Mouse (Mus musculus): ENCODE data around the gene Ampd1. TPM values are rescaled to one million over a fixed set of nuclear protein-coding genes. Genes with fewer than 3 reads are reported as not detected.

The Ampd1 gene
- polyA plus RNA-seq, 1 experiment from 2014 or later: not detected

- H3K27ac ChIP-seq (ENCODE audit: low read length): no peak overlapping the region
- no peak overlapping the region for H3K4me3 ChIP-seq (ENCODE audit: low read depth, low read length)
- H3K4me1 ChIP-seq (ENCODE audit: control insufficient read depth, insufficient read depth, low read length): peaks cover 5% of the 10 kb centered on the region; the same call in 1 of the 2 replicates
- 78% methylated on average over 23 of the region's 23 CpGs for WGBS
- H3K36me3 ChIP-seq (ENCODE audit: control insufficient read depth, insufficient read depth, low read length): no peaks in the 10 kb centered on the region
- no peaks in the 10 kb centered on the region for H3K9me3 ChIP-seq (ENCODE audit: control insufficient read depth, low read depth, low read length)
- H3K4me2 ChIP-seq (replicated peaks; ENCODE audit: low read depth, low read length): no peak overlapping the region
- ATAC-seq (ENCODE audit: insufficient number of reproducible peaks, insufficient read depth, low FRiP score, low read depth): no peak
- H3K9ac ChIP-seq (replicated peaks; ENCODE audit: low read depth, low read length): no peak overlapping the region
- no peaks in the 10 kb centered on the region for H3K27me3 ChIP-seq (ENCODE audit: control insufficient read depth, insufficient read depth, low read length)
Measured at GRCm38 (mm10) chr3:103098662-103099061, 24.8 kb downstream of the Ampd1 start.

- Histone ChIP-seq H3K4me1 (ENCODE audit: control insufficient read depth, insufficient read depth, low read length) (peaks cover 5% of the 10 kb centered on the region; the same call in 1 of the 2 replicates), H3K9ac (replicated peaks; ENCODE audit: low read depth, low read length) (no peak overlapping the region), H3K27me3 (ENCODE audit: control insufficient read depth, insufficient read depth, low read length) (no peaks in the 10 kb centered on the region), H3K27ac (ENCODE audit: low read length) (no peak overlapping the region), H3K4me2 (replicated peaks; ENCODE audit: low read depth, low read length) (no peak overlapping the region), H3K36me3 (ENCODE audit: control insufficient read depth, insufficient read depth, low read length) (no peaks in the 10 kb centered on the region), H3K9me3 (ENCODE audit: control insufficient read depth, low read depth, low read length) (no peaks in the 10 kb centered on the region), H3K4me3 (ENCODE audit: low read depth, low read length) (no peak overlapping the region)
- ATAC-seq (ENCODE audit: insufficient number of reproducible peaks, insufficient read depth, low FRiP score, low read depth): no peak
- 85% methylated on average over 6 of the region's 6 CpGs for WGBS
Measured at GRCm38 (mm10) chr3:103099667-103100066, 25.9 kb downstream of the Ampd1 start.

- Histone ChIP-seq H3K27me3 (ENCODE audit: control insufficient read depth, insufficient read depth, low read length) (no peaks in the 10 kb centered on the region), H3K9ac (replicated peaks; ENCODE audit: low read depth, low read length) (no peak overlapping the region), H3K27ac (ENCODE audit: low read length) (no peak overlapping the region), H3K4me1 (ENCODE audit: control insufficient read depth, insufficient read depth, low read length) (peaks cover 5% of the 10 kb centered on the region; the same call in 1 of the 2 replicates), H3K4me3 (ENCODE audit: low read depth, low read length) (no peak overlapping the region), H3K9me3 (ENCODE audit: control insufficient read depth, low read depth, low read length) (no peaks in the 10 kb centered on the region), H3K4me2 (replicated peaks; ENCODE audit: low read depth, low read length) (no peak overlapping the region), H3K36me3 (ENCODE audit: control insufficient read depth, insufficient read depth, low read length) (no peaks in the 10 kb centered on the region)
- ATAC-seq (ENCODE audit: insufficient number of reproducible peaks, insufficient read depth, low FRiP score, low read depth): no peak
- WGBS: 69% methylated on average over 2 of the region's 2 CpGs
Measured at GRCm38 (mm10) chr3:103100735-103101134, 26.9 kb downstream of the Ampd1 start.

GRCm38 (mm10) chr3:103101194-103101593, 27.4 kb downstream of the Ampd1 start:
- no peaks in the 10 kb centered on the region for H3K9me3 ChIP-seq (ENCODE audit: control insufficient read depth, low read depth, low read length)
- 56% methylated on average over 5 of the region's 5 CpGs for WGBS
- ATAC-seq (ENCODE audit: insufficient number of reproducible peaks, insufficient read depth, low FRiP score, low read depth): no peak

GRCm38 (mm10) chr3:103101909-103102308, 28.1 kb downstream of the Ampd1 start:
- WGBS: 3% methylated on average over 14 of the region's 14 CpGs
- Histone ChIP-seq H3K9ac (replicated peaks; ENCODE audit: low read depth, low read length) (peak overlapping the region; percentile 26; the same call in 1 of the 2 replicates), H3K9me3 (ENCODE audit: control insufficient read depth, low read depth, low read length) (no peaks in the 10 kb centered on the region), H3K36me3 (ENCODE audit: control insufficient read depth, insufficient read depth, low read length) (no peaks in the 10 kb centered on the region), H3K27me3 (ENCODE audit: control insufficient read depth, insufficient read depth, low read length) (no peaks in the 10 kb centered on the region), H3K27ac (ENCODE audit: low read length) (no peak overlapping the region), H3K4me3 (ENCODE audit: low read depth, low read length) (peak overlapping the region; percentile 43), H3K4me2 (replicated peaks; ENCODE audit: low read depth, low read length) (peak overlapping the region; percentile 92), H3K4me1 (ENCODE audit: control insufficient read depth, insufficient read depth, low read length) (peaks cover 5% of the 10 kb centered on the region; the same call in 1 of the 2 replicates)
- peak; percentile 12; the same call in 1 of the 2 replicates for ATAC-seq (ENCODE audit: insufficient number of reproducible peaks, insufficient read depth, low FRiP score, low read depth)

More at GRCm38 (mm10) chr3:103101194-103101593, 27.4 kb downstream of the Ampd1 start:
- no peaks in the 10 kb centered on the region for H3K36me3 ChIP-seq (ENCODE audit: control insufficient read depth, insufficient read depth, low read length)
- no peak overlapping the region for H3K4me3 ChIP-seq (ENCODE audit: low read depth, low read length)
- H3K27ac ChIP-seq (ENCODE audit: low read length): no peak overlapping the region
- peaks cover 5% of the 10 kb centered on the region; the same call in 1 of the 2 replicates for H3K4me1 ChIP-seq (ENCODE audit: control insufficient read depth, insufficient read depth, low read length)
- no peak overlapping the region for H3K9ac ChIP-seq (replicated peaks; ENCODE audit: low read depth, low read length)
- no peak overlapping the region for H3K4me2 ChIP-seq (replicated peaks; ENCODE audit: low read depth, low read length)
- no peaks in the 10 kb centered on the region for H3K27me3 ChIP-seq (ENCODE audit: control insufficient read depth, insufficient read depth, low read length)

- H3K36me3 ChIP-seq (ENCODE audit: control insufficient read depth, insufficient read depth, low read length): no peaks in the 10 kb centered on the region
- WGBS: 1% methylated on average over 72 of the region's 72 CpGs
Measured at GRCm38 (mm10) chr3:103102454-103103390, 28.9 kb downstream of the Ampd1 start, which contains the start of gene Dennd2c. Gene Dennd2c, plus strand, starts transcription at chr3:103102604.

GRCm38 (mm10) chr3:103107565-103108240, 33.9 kb downstream of the Ampd1 start:
- Histone ChIP-seq H3K9me3 (ENCODE audit: control insufficient read depth, low read depth, low read length) (no peaks in the 10 kb centered on the region), H3K27me3 (ENCODE audit: control insufficient read depth, insufficient read depth, low read length) (no peaks in the 10 kb centered on the region), H3K4me3 (ENCODE audit: low read depth, low read length) (no peak overlapping the region), H3K4me2 (replicated peaks; ENCODE audit: low read depth, low read length) (no peak overlapping the region), H3K9ac (replicated peaks; ENCODE audit: low read depth, low read length) (no peak overlapping the region), H3K36me3 (ENCODE audit: control insufficient read depth, insufficient read depth, low read length) (no peaks in the 10 kb centered on the region), H3K4me1 (ENCODE audit: control insufficient read depth, insufficient read depth, low read length) (no peaks in the 10 kb centered on the region), H3K27ac (ENCODE audit: low read length) (no peak overlapping the region)
- ATAC-seq (ENCODE audit: insufficient number of reproducible peaks, insufficient read depth, low FRiP score, low read depth): no peak
- WGBS: 78% methylated on average over 7 of the region's 7 CpGs

More at GRCm38 (mm10) chr3:103102454-103103390, 28.9 kb downstream of the Ampd1 start, which contains the start of gene Dennd2c:
- H3K4me2 ChIP-seq (replicated peaks; ENCODE audit: low read depth, low read length): peak within 1 kb of the TSS; percentile 92
- H3K9ac ChIP-seq (replicated peaks; ENCODE audit: low read depth, low read length): peak within 1 kb of the TSS; percentile 26
- no peaks in the 10 kb centered on the region for H3K9me3 ChIP-seq (ENCODE audit: control insufficient read depth, low read depth, low read length)
- no peaks in the 10 kb centered on the region for H3K27me3 ChIP-seq (ENCODE audit: control insufficient read depth, insufficient read depth, low read length)
- peaks cover 5% of the 10 kb centered on the region; the same call in 1 of the 2 replicates for H3K4me1 ChIP-seq (ENCODE audit: control insufficient read depth, insufficient read depth, low read length)
- no peak within 1 kb of the TSS for H3K27ac ChIP-seq (ENCODE audit: low read length)
- H3K4me3 ChIP-seq (ENCODE audit: low read depth, low read length): peak within 1 kb of the TSS; percentile 43
- ATAC-seq (ENCODE audit: insufficient number of reproducible peaks, insufficient read depth, low FRiP score, low read depth): peak; percentile 98

GRCm38 (mm10) chr3:103112216-103112615, 38.4 kb downstream of the Ampd1 start:
- H3K27me3 ChIP-seq (ENCODE audit: control insufficient read depth, insufficient read depth, low read length): no peaks in the 10 kb centered on the region
- ATAC-seq (ENCODE audit: insufficient number of reproducible peaks, insufficient read depth, low FRiP score, low read depth): no peak
- no peak overlapping the region for H3K4me2 ChIP-seq (replicated peaks; ENCODE audit: low read depth, low read length)
- H3K4me1 ChIP-seq (ENCODE audit: control insufficient read depth, insufficient read depth, low read length): no peaks in the 10 kb centered on the region
- no peaks in the 10 kb centered on the region for H3K9me3 ChIP-seq (ENCODE audit: control insufficient read depth, low read depth, low read length)
- H3K36me3 ChIP-seq (ENCODE audit: control insufficient read depth, insufficient read depth, low read length): no peaks in the 10 kb centered on the region
- H3K4me3 ChIP-seq (ENCODE audit: low read depth, low read length): no peak overlapping the region
- 58% methylated on average over 5 of the region's 5 CpGs for WGBS
- H3K27ac ChIP-seq (ENCODE audit: low read length): no peak overlapping the region
- H3K9ac ChIP-seq (replicated peaks; ENCODE audit: low read depth, low read length): no peak overlapping the region
